In the genomic region with DNA sequence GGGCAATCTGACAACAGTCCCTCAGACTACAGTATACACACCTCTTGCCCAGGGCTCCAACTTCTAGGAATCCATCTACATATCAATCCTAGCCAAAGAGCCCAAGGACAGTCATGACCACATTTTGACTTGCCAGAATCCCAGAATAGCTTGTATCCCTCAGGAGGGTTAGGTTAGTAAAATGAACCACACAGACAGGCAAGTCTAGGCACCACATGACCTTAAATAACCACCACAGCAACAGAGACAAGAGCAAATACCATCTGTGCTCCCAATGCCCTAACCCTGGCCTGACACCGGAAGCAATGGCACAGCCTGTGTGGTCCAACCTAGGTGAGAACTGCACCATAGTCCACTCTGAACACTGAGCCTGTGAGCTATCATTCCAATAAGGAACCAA, we compare ENCODE assay signal across 16 mouse cellular contexts. TPM values are rescaled to one million over a fixed set of nuclear protein-coding genes. Genes with fewer than 3 reads are reported as not detected.
A peak's percentile ranks its signal among the peaks of the same experiment; 100 is the strongest.
DNase-seq lines count a peak whose midpoint lies in the region; ATAC-seq and TF ChIP-seq lines count a peak whose summit lies in the region.
"Had no signal": no experiment of that assay in that cellular context is flagged by ENCODE, and none has a peak within 500 bp of the region (broad histone marks: within the 10 kb centered on the region; RNA-seq: fewer than 3 reads in every experiment).

No protein-coding gene starts in this region.

- H3K4me2 ChIP-seq in liver, embryonic 13.5 days: peak overlapping the region; percentile 97

- H3K4me3 ChIP-seq in heart, embryonic 10.5 days: no peak overlapping the region
- peak overlapping the region; percentile 92 for H3K4me3 ChIP-seq in E14TG2a.4 (replicated peaks; ENCODE audit: low read length)
- H3K4me3 ChIP-seq in liver, embryonic 13.5 days (replicated peaks): peak overlapping the region; percentile 91
- H3K4me3 ChIP-seq: left cerebral cortex, adult 2 months had no signal

- no peak for ATAC-seq in liver, embryonic 13.5 days (ENCODE audit: low read depth)
- ATAC-seq: inflammation-experienced regulatory T-cells, adult 6 months; midbrain, embryonic 13.5 days had no signal

- H3K9me3 ChIP-seq in heart, embryonic 10.5 days: no peaks in the 10 kb centered on the region
- no peaks in the 10 kb centered on the region for H3K9me3 ChIP-seq in E14TG2a.4 (ENCODE audit: low read length)
- H3K9me3 ChIP-seq in liver, embryonic 13.5 days (replicated peaks): no peaks in the 10 kb centered on the region
- H3K9me3 ChIP-seq: midbrain, embryonic 13.5 days had no signal

- H3K36me3 ChIP-seq in heart, embryonic 10.5 days: peaks cover 35% of the 10 kb centered on the region
- peaks cover 58% of the 10 kb centered on the region for H3K36me3 ChIP-seq in E14TG2a.4 (ENCODE audit: insufficient read depth, low read length)
- peaks cover 38% of the 10 kb centered on the region for H3K36me3 ChIP-seq in liver, embryonic 13.5 days

- no peaks in the 10 kb centered on the region for H3K27me3 ChIP-seq in heart, embryonic 10.5 days (ENCODE audit: insufficient read depth, poor library complexity, severe bottlenecking)
- no peaks in the 10 kb centered on the region for H3K27me3 ChIP-seq in E14TG2a.4 (ENCODE audit: insufficient read depth, low read length)
- no peaks in the 10 kb centered on the region for H3K27me3 ChIP-seq in liver, embryonic 13.5 days
- H3K27me3 ChIP-seq: midbrain, embryonic 13.5 days had no signal

- H3K27ac ChIP-seq in heart, embryonic 10.5 days: no peak overlapping the region
- peak overlapping the region; percentile 95 for H3K27ac ChIP-seq in liver, embryonic 13.5 days
- H3K27ac ChIP-seq: left cerebral cortex, adult 2 months; midbrain, embryonic 13.5 days; stomach, postnatal 0 days had no signal

- DNase-seq in cerebellum, adult 9-10 months: peak; percentile 58
- DNase-seq in cerebellum, postnatal 25 days: no peak
- peak; percentile 63 for DNase-seq in heart, embryonic 10.5 days (ENCODE audit: low spot score)
- DNase-seq in heart, postnatal 4 days: no peak
- no peak for DNase-seq in liver, embryonic 13.5 days
- no peak for DNase-seq in urinary bladder, postnatal 14 days (ENCODE audit: low spot score)
- no peak for DNase-seq in kidney, postnatal 10 days
- DNase-seq: adrenal gland, postnatal 25 days; B cell, adult 2 months; kidney, postnatal 25 days; right cerebral cortex, postnatal 4 days had no signal

- no peak for TF ChIP-seq CTCF in E14TG2a.4 (conservative IDR thresholded peaks at IDR 0.05; ENCODE audit: low read length)

- peaks cover 38% of the 10 kb centered on the region for H3K4me1 ChIP-seq in heart, embryonic 10.5 days
- peaks cover 76% of the 10 kb centered on the region for H3K4me1 ChIP-seq in E14TG2a.4 (replicated peaks; ENCODE audit: low read depth, low read length)
- peaks cover 86% of the 10 kb centered on the region for H3K4me1 ChIP-seq in liver, embryonic 13.5 days (replicated peaks)

- 94% methylated on average over 1 of the region's 1 CpGs for WGBS in heart, embryonic 10.5 days
- WGBS in liver, embryonic 13.5 days (ENCODE audit: insufficient replicate concordance): 88% methylated on average over 1 of the region's 1 CpGs

- H3K9ac ChIP-seq in liver, embryonic 13.5 days: peak overlapping the region; percentile 99

RNA-seq across cellular contexts. Expression of a gene that starts 3.2 kb away (rescaled TPM):
- 12.8 and 17.0 TPM in 2 replicates for polyA plus RNA-seq in heart, embryonic 10.5 days (2016; fragmentation: Nextera tagmentation; extraction: Ambion mirVana)
- 10 to 100 TPM; 49.8 to 51.1 TPM for total RNA-seq in heart, postnatal 4 days (2021)
- 6.6 and 7.6 TPM in 2 replicates for polyA plus RNA-seq in liver, embryonic 13.5 days (2015; fragmentation: Nextera tagmentation; extraction: Ambion mirVana)

RNA-seq across cellular contexts. Expression of a gene that starts 26.2 kb away (rescaled TPM):
- polyA plus RNA-seq in heart, embryonic 10.5 days (2016; fragmentation: Nextera tagmentation; extraction: Ambion mirVana): 46.6 and 49.8 TPM in 2 replicates
- 10 to 100 TPM; 23.4 to 25.6 TPM for total RNA-seq in heart, postnatal 4 days (2021)
- polyA plus RNA-seq in liver, embryonic 13.5 days (2015; fragmentation: Nextera tagmentation; extraction: Ambion mirVana): 39.6 and 39.8 TPM in 2 replicates

RNA-seq across cellular contexts. Expression of a gene that starts 32.9 kb away (rescaled TPM):
- polyA plus RNA-seq in heart, embryonic 10.5 days (2016; fragmentation: Nextera tagmentation; extraction: Ambion mirVana): 22.2 and 27.4 TPM in 2 replicates
- 10 to 100 TPM; 12.4 to 13.1 TPM for total RNA-seq in heart, postnatal 4 days (2021)
- 61.8 and 62.4 TPM in 2 replicates for polyA plus RNA-seq in liver, embryonic 13.5 days (2015; fragmentation: Nextera tagmentation; extraction: Ambion mirVana)

RNA-seq across cellular contexts. Expression of a gene that starts 33.1 kb away (rescaled TPM):
- polyA plus RNA-seq in heart, embryonic 10.5 days (2016; fragmentation: Nextera tagmentation; extraction: Ambion mirVana): 28.1 and 28.8 TPM in 2 replicates
- total RNA-seq in heart, postnatal 4 days (2021): 1 to 10 TPM; 5.9 to 6.4 TPM
- polyA plus RNA-seq in liver, embryonic 13.5 days (2015; fragmentation: Nextera tagmentation; extraction: Ambion mirVana): 40.2 and 42.0 TPM in 2 replicates

RNA-seq across cellular contexts. Expression of a gene that starts 36.2 kb away (rescaled TPM):
- 41.3 and 46.9 TPM in 2 replicates for polyA plus RNA-seq in heart, embryonic 10.5 days (2016; fragmentation: Nextera tagmentation; extraction: Ambion mirVana)
- 10 to 100 TPM; 64.1 to 67.5 TPM for total RNA-seq in heart, postnatal 4 days (2021)
- 15.7 and 19.1 TPM in 2 replicates for polyA plus RNA-seq in liver, embryonic 13.5 days (2015; fragmentation: Nextera tagmentation; extraction: Ambion mirVana)

Comparison
In these comparisons a context has a peak if more than half of its experiments do, and no peak if none do; other contexts are left out.
1. DNase-seq: peak in cerebellum, adult 9-10 months (single experiment) and heart, embryonic 10.5 days (single experiment); none in cerebellum, postnatal 25 days (0 of 2), heart, postnatal 4 days (single experiment), liver, embryonic 13.5 days (single experiment), urinary bladder, postnatal 14 days (single experiment) and kidney, postnatal 10 days (single experiment).